In genomic region chr1:131417059-131417750, GRCm38 (mm10) we compare ENCODE assay signal across 17 mouse cellular contexts.
DNase-seq lines count a peak whose midpoint lies in the region; ATAC-seq and TF ChIP-seq lines count a peak whose summit lies in the region.
"Had no signal": no experiment of that assay in that cellular context is flagged by ENCODE, and none has a peak within 500 bp of the region (broad histone marks: within the 10 kb centered on the region; RNA-seq: fewer than 3 reads in every experiment).

No protein-coding gene starts in this region.

- intact Hi-C loops in heart, postnatal 10 days (cut with DNase I): no loop called here
- intact Hi-C loops in left cerebral cortex, adult 2 months (cut with DNase I): no loop called here
- intact Hi-C loops in left cerebral cortex, postnatal 10 days (cut with DNase I): no loop called here

- TF ChIP-seq CTCF in left cerebral cortex, adult 2 months (IDR thresholded peaks at IDR 0.05): no peak

- peak overlapping the region; percentile 4; the same call in 1 of the 2 replicates for H3K27ac ChIP-seq in heart, embryonic 12.5 days (ENCODE audit: poor library complexity, severe bottlenecking)
- H3K27ac ChIP-seq in left cerebral cortex, adult 2 months: peak overlapping the region; percentile 53
- H3K27ac ChIP-seq in hindbrain, embryonic 14.5 days: peak overlapping the region; percentile 70
- H3K27ac ChIP-seq in midbrain, embryonic 15.5 days: peak overlapping the region; percentile 83
- H3K27ac ChIP-seq: limb, embryonic 13.5 days had no signal

- H3K27me3 ChIP-seq in heart, embryonic 12.5 days (replicated peaks): no peaks in the 10 kb centered on the region
- H3K27me3 ChIP-seq in hindbrain, embryonic 14.5 days (ENCODE audit: control insufficient read depth, insufficient read depth, low read length): no peaks in the 10 kb centered on the region
- no peaks in the 10 kb centered on the region for H3K27me3 ChIP-seq in midbrain, embryonic 15.5 days (replicated peaks)
- H3K27me3 ChIP-seq: limb, embryonic 13.5 days; neural tube, embryonic 13.5 days had no signal

- DNase-seq in heart, postnatal 10 days: no peak
- no peak for DNase-seq in left cerebral cortex, adult 2 months (ENCODE audit: extremely low spot score in 1 of 2, low spot score in 2 of 2)
- DNase-seq in left cerebral cortex, postnatal 10 days (ENCODE audit: extremely low spot score in 1 of 2, low spot score in 2 of 2): no peak
- DNase-seq in hindbrain, embryonic 14.5 days (ENCODE audit: low spot score): no peak
- DNase-seq: adrenal gland, adult 2 months; cerebellum, adult 8-10 months; embryo, embryonic 11 days; gastrocnemius, postnatal 36 days; heart, postnatal 4 days; kidney, adult 18-20 months; lung, postnatal 14 days had no signal

- no peak overlapping the region; the same call in 1 of the 2 replicates for H3K9ac ChIP-seq in heart, embryonic 12.5 days
- no peak overlapping the region for H3K9ac ChIP-seq in hindbrain, embryonic 14.5 days
- H3K9ac ChIP-seq in midbrain, embryonic 15.5 days: no peak overlapping the region
- H3K9ac ChIP-seq: limb, embryonic 13.5 days; neural tube, embryonic 13.5 days had no signal

- 30% methylated on average over 5 of the region's 5 CpGs for WGBS in heart, embryonic 12.5 days
- WGBS in hindbrain, embryonic 14.5 days: 60% methylated on average over 5 of the region's 5 CpGs
- WGBS in midbrain, embryonic 15.5 days: 48% methylated on average over 5 of the region's 5 CpGs

- no peaks in the 10 kb centered on the region for H3K36me3 ChIP-seq in heart, embryonic 12.5 days
- H3K36me3 ChIP-seq in hindbrain, embryonic 14.5 days (replicated peaks; ENCODE audit: control insufficient read depth, insufficient read depth): no peaks in the 10 kb centered on the region
- H3K36me3 ChIP-seq in midbrain, embryonic 15.5 days (replicated peaks): no peaks in the 10 kb centered on the region
- H3K36me3 ChIP-seq: limb, embryonic 13.5 days; neural tube, embryonic 13.5 days had no signal

- no peaks in the 10 kb centered on the region for H3K9me3 ChIP-seq in heart, embryonic 12.5 days (replicated peaks)
- H3K9me3 ChIP-seq in hindbrain, embryonic 14.5 days (ENCODE audit: control insufficient read depth, low read length): no peaks in the 10 kb centered on the region
- no peaks in the 10 kb centered on the region for H3K9me3 ChIP-seq in midbrain, embryonic 15.5 days
- H3K9me3 ChIP-seq: limb, embryonic 13.5 days; neural tube, embryonic 13.5 days had no signal

- no peak for ATAC-seq in heart, embryonic 12.5 days (ENCODE audit: insufficient number of reproducible peaks, low FRiP score)
- ATAC-seq in hindbrain, embryonic 14.5 days (ENCODE audit: low FRiP score): no peak
- ATAC-seq in midbrain, embryonic 15.5 days (replicated peaks): peak; percentile 17; the same call in 1 of the 2 replicates
- ATAC-seq in inflammation-experienced regulatory T-cells, adult 6 months: no peak
- ATAC-seq: CD4-positive, CD25-positive, alpha-beta regulatory T cell, adult 4 months had no signal

- peak overlapping the region; percentile 2; the same call in 1 of the 2 replicates for H3K4me2 ChIP-seq in heart, embryonic 12.5 days
- no peak overlapping the region for H3K4me2 ChIP-seq in hindbrain, embryonic 14.5 days (replicated peaks)
- H3K4me2 ChIP-seq in midbrain, embryonic 15.5 days: peak overlapping the region; percentile 21; the same call in 1 of the 2 replicates
- H3K4me2 ChIP-seq: limb, embryonic 13.5 days; neural tube, embryonic 13.5 days had no signal

- H3K4me3 ChIP-seq in heart, embryonic 12.5 days: no peak overlapping the region
- H3K4me3 ChIP-seq in left cerebral cortex, adult 2 months: no peak overlapping the region
- H3K4me3 ChIP-seq in hindbrain, embryonic 14.5 days (replicated peaks; ENCODE audit: low read length): no peak overlapping the region
- no peak overlapping the region for H3K4me3 ChIP-seq in midbrain, embryonic 15.5 days
- H3K4me3 ChIP-seq: limb, embryonic 13.5 days; neural tube, embryonic 13.5 days had no signal

- peaks cover 48% of the 10 kb centered on the region for H3K4me1 ChIP-seq in heart, embryonic 12.5 days (replicated peaks)
- H3K4me1 ChIP-seq in hindbrain, embryonic 14.5 days (replicated peaks; ENCODE audit: control insufficient read depth, insufficient read depth, low read length): peaks cover 23% of the 10 kb centered on the region
- H3K4me1 ChIP-seq in midbrain, embryonic 15.5 days: peaks cover 32% of the 10 kb centered on the region
- H3K4me1 ChIP-seq: limb, embryonic 13.5 days had no signal

Comparison
In these comparisons a context has a peak if more than half of its experiments do, and no peak if none do; other contexts are left out.
1. H3K27ac ChIP-seq: peak in every context shown above with its lines; median percentile 83 in midbrain, embryonic 15.5 days; 70 in hindbrain, embryonic 14.5 days; 53 in left cerebral cortex, adult 2 months; 4 in heart, embryonic 12.5 days.